Mouse (Mus musculus) telencephalon, adult 2 months (tissue): ENCODE results near the gene Zfp189.
"Not testable (repeated sequence)": the region's sequence is repeated elsewhere in the genome, so short reads cannot be mapped to it uniquely, and the experiment has no call there.

Source experiments
- DNase-seq: peaks from one replicate; pipeline ENCODE4 v3.0.0-alpha.2; 2011; ENCODE audit warnings: low read depth, low spot score

Zfp189 gene

GRCm38 (mm10) chr4:49520572-49521340, at the start of gene Zfp189, which contains the start of gene Mrpl50:
Zfp189 (plus strand) TSS chr4:49521176.
Mrpl50 (minus strand) TSS chr4:49521093.
- peak; percentile 99 for DNase-seq

- no peak for DNase-seq
Measured at GRCm38 (mm10) chr4:49473435-49474100, 47.4 kb upstream of the Zfp189 start, which contains the start of gene Acnat1. Acnat1 (minus strand) TSS chr4:49473912.

GRCm38 (mm10) chr4:49474583-49474982, 46.4 kb upstream of the Zfp189 start:
- DNase-seq = no peak

GRCm38 (mm10) chr4:49478118-49478877, 42.7 kb upstream of the Zfp189 start:
- DNase-seq = no peak

DNA sequence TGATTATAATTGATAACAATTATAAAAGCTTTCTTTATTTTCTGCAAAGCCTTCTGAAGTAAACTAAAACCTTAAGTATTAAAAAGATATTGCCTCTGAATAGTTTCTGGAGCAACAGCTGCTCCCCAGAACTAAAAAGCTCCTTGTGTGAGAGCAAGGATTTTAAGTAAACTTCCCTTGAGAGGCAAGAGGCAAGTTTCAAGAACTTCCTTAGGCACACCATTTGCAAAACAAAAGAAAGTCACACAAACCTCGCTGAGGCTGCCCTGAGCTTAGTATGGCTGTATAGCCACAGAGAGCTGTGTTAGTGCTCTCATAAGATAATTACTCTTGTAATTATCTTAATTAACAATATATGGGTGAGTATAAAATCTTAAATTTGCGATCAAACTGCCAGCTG, 41.9 kb upstream of the Zfp189 start:
- not testable (repeated sequence) for DNase-seq

- no peak for DNase-seq
Measured at GRCm38 (mm10) chr4:49480104-49480760, 40.7 kb upstream of the Zfp189 start.

GRCm38 (mm10) chr4:49480896-49481295, 40.1 kb upstream of the Zfp189 start:
- DNase-seq = no peak

GRCm38 (mm10) chr4:49485442-49485841, 35.5 kb upstream of the Zfp189 start:
- DNase-seq = no peak

- DNase-seq = not testable (repeated sequence)
Measured at GRCm38 (mm10) chr4:49485934-49486650, 34.9 kb upstream of the Zfp189 start.

DNA sequence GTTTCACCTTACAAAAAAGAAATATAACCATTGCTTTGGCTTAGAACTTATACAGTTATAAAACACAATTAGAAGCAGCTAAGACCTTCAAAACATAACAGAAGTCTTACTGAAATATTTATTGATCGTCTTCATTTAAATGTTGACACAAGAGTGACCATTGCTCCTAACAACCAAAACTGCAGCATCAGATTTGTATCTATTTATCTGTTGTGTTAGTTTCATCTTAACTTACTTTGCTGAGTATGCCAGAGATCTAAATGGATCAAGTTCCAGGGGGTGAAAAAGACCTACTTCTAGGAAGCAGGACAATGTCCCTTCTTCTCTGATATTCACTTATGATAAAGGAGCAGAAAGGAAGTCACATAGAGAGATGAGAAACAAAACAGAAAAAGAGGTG, 17.4 kb upstream of the Zfp189 start:
- DNase-seq = no peak

DNA sequence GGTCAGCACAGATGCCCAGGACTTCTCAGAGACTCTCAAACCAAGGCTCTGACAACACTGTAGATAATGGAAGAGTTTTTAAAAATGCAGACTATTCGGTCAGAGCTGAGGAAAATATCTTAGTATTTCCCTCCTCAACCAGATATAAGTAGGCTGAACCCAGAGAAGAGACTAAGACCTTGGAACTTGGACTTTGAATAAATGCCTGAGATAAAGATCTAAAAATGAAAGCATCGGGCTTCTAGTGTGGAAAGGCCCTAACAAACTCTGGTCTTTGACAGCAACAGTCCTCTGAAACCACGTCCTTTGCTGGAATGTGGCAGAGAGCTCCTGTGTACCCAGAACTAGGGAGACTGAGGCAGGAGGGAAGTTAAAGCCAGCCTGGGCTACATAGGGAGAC, 14.6 kb upstream of the Zfp189 start, which contains the start of gene Baat:
TSS of gene Baat (minus strand) at position 172 of the 400 bp plus-strand sequence.
- no peak for DNase-seq

DNA sequence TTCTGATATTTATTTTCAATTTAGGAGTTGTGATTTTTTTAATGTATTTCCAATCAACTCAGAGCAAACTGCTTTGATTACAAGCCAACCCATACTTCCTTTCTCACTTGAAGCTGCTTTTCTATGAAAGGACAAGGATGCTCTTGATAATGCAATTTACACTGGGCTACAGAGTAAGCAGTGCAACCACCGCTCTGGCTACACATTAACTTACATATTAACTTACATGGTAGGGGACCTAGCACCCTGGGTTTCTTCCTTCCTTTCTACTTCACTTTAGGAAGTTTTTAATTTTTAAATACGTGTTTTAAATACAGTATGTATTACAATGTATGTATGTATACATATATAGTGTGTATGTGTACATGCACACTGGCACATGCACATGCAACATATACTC, 11.8 kb upstream of the Zfp189 start:
- no peak for DNase-seq

- not testable (repeated sequence) for DNase-seq
Measured at GRCm38 (mm10) chr4:49510236-49510835, 10.6 kb upstream of the Zfp189 start.

- no peak for DNase-seq
Measured at GRCm38 (mm10) chr4:49512636-49513035, 8.3 kb upstream of the Zfp189 start.

DNA sequence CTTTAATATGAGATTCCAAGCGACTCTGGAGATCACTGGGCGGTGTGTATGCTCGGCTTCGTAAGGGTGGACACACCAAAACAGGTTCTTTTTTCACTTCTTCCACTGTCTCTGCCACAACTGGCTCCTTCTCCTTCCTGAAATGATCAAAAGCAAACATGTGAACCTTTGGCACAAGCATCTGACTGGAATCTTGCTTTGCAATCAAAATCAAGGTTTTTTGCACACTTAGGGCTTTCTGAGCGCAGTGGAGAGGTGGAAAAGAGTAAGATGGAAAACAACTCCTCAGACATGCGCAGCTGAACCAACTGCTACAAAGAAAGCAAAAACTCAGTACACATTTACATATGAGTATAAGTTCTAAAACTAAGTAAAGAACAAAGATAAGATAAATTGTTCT, 6.5 kb upstream of the Zfp189 start:
- no peak for DNase-seq

DNA sequence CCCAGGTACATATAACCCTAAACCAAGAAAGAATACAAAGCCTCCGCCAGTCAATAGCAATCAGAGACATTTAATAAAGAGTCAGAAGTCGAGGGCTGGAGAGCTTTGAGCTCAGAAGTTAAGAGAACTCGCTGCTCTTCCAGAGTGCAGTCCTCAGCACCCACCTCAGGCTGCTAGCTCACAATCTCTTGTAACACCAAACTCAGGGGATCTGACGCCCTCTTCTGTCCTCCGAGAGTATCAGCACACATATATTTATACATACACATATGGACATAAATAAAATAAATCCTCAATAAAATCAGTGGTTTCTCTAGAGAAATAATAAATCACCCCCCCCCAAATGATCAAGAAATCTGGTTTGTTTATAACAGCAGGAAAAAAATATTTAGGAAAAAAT, 1.5 kb upstream of the Zfp189 start:
- DNase-seq = no peak

DNA sequence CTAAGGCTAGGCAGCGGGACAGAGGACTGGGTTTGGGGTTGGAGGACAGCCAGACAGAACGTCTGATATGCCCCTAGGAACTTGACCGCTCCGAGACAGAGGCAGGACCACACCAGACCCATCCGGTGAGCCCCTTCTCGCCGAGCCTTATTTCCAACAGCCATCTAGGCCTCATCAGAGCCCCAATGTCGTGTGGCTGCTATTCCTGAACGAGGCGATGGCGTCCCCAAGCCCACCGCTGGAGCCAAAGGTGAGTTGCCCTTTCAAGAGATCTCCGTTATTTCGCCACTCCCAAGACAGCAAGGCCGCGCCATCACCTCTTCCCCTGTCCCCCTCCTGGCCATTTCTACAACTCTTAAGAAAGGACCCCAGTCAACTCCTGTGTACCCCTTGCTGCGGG, 370 bp downstream of the Zfp189 start:
- DNase-seq = no peak

DNA sequence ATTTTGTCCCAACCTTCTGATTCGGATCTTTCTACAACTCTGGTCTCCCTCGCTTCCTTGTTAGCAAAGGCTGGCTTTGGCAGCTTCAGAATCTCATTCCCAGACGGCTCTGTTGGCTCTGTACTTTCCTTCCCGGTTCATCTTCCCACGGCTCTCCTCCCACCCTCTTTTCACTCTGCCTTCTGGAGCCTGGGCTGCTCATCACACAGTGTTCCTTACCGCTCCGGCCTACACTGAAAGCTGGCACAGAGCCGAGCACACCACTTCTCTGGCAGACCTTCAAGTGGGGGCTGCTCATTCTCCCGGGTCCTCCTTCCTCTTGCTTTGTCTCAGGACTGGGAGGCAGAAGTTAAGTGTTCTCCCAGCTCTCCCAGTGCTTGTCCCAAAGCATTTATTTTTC, 1.6 kb downstream of the Zfp189 start:
- DNase-seq = peak; percentile 89

- DNase-seq = no peak
Measured at GRCm38 (mm10) chr4:49535036-49535435, 14.1 kb downstream of the Zfp189 start.

- DNase-seq = no peak
Measured at GRCm38 (mm10) chr4:49535675-49536294, 14.8 kb downstream of the Zfp189 start.
